Mouse (Mus musculus) midbrain, postnatal 0 days (tissue): ENCODE data around the gene Tmem53. TPM values are rescaled to one million over a fixed set of nuclear protein-coding genes. Genes with fewer than 3 reads are reported as not detected.

ENCODE experiments used
- ATAC-seq: fragments of 200-750 bp; cut with Nextera tagmentation; 2 replicates; pipeline ENCODE4 v1.8.0; 2017; ENCODE audit warnings: moderate number of reproducible peaks, mild to moderate bottlenecking, moderate TSS enrichment, moderate library complexity; ENCODE audit not compliant: low FRiP score
- DNase-seq: peaks from one replicate; pipeline ENCODE4 v3.0.0-alpha.2; 2015; ENCODE audit warnings: low spot score
- H3K27ac ChIP-seq: fragments of 300-500 bp; sonication (generic); 2 replicates; pipeline ENCODE4 v1.5.1; 2014; ENCODE audit warnings: low read depth, mild to moderate bottlenecking, low read length, mixed read lengths
- H3K27me3 ChIP-seq: fragments of 300-500 bp; sonication (generic); 2 replicates; pipeline ENCODE4 v1.6.1; 2014; ENCODE audit warnings: low read length, control low read depth, mixed read lengths; ENCODE audit not compliant: insufficient read depth
- H3K36me3 ChIP-seq: fragments of 300-500 bp; sonication (generic); 2 replicates; pipeline ENCODE4 v1.6.1; 2014; ENCODE audit warnings: low read length, control low read depth, mixed read lengths; ENCODE audit not compliant: insufficient read depth
- H3K4me1 ChIP-seq: fragments of 300-500 bp; sonication (generic); 2 replicates; pipeline ENCODE4 v1.6.1; 2014; ENCODE audit warnings: mild to moderate bottlenecking, control low read depth, antibody characterized with exemption, low read length, mixed read lengths; ENCODE audit not compliant: insufficient read depth
- H3K4me2 ChIP-seq: fragments of 300-500 bp; sonication (generic); 2 replicates; pipeline ENCODE4 v1.6.1; 2014; ENCODE audit warnings: low read depth, mild to moderate bottlenecking, low read length, mixed read lengths; ENCODE audit not compliant: poor library complexity, severe bottlenecking
- H3K4me3 ChIP-seq: fragments of 300-500 bp; sonication (generic); 2 replicates; pipeline ENCODE4 v1.5.1; 2014; ENCODE audit warnings: low read depth, mild to moderate bottlenecking, low read length, moderate library complexity
- H3K9ac ChIP-seq: fragments of 300-500 bp; sonication (generic); replicated peaks from 2 replicates; pipeline ENCODE4 v1.6.1; 2014; ENCODE audit warnings: mild to moderate bottlenecking, low read length, moderate library complexity, mixed read lengths; ENCODE audit not compliant: poor library complexity, severe bottlenecking
- H3K9me3 ChIP-seq: fragments of 300-500 bp; sonication (generic); 2 replicates; pipeline ENCODE4 v1.6.1; 2016; ENCODE audit warnings: low read length, control low read depth
- CTCF ChIP-seq: IDR thresholded peaks from 2 replicates; pipeline ENCODE4 v1.5.1; 2016; ENCODE audit warnings: antibody characterized with exemption, mild to moderate bottlenecking
- WGBS: fragments of 180-500 bp; shearing (Covaris S2); extraction: QIAGEN DNeasy Blood & Tissue Kit; methylation state at CpG from one replicate; pipeline ENCODE4 v1.1.7; 2014; 5-methylcytosine and 5-hydroxymethylcytosine counted together
- polyA plus RNA-seq: library from polyadenylated mRNA; unstranded; fragments of >200 nt; fragmentation: Nextera tagmentation; extraction: Ambion mirVana; gene quantifications from 2 replicates; pipeline ENCODE4 v1.2.1, GENCODE M21; 2015
- total RNA-seq: library from RNA; depleted of rRNA; stranded (reverse); fragments of >200 nt; gene quantifications from 2 replicates; pipeline ENCODE4 v1.2.3, GENCODE M21; 2014

Tmem53 gene
- total and polyA plus RNA-seq, 2 experiments from 2014 or later = 7.6 to 9.7 TPM

GRCm38 (mm10) chr4:117309427-117309826 is 57.7 kb downstream of the Tmem53 start:
- no peak overlapping the region for H3K4me3 ChIP-seq
- peak; percentile 32 for TF ChIP-seq CTCF
- WGBS = 84% methylated on average over 1 of the region's 1 CpGs
- H3K27me3 ChIP-seq = peaks cover 36% of the 10 kb centered on the region
- H3K27ac ChIP-seq = no peak overlapping the region
- ATAC-seq = no peak
- DNase-seq = no peak
- H3K4me2 ChIP-seq = no peak overlapping the region
- H3K4me1 ChIP-seq = no peaks in the 10 kb centered on the region; the same call in 1 of the 2 replicates
- no peaks in the 10 kb centered on the region for H3K36me3 ChIP-seq
- no peaks in the 10 kb centered on the region for H3K9me3 ChIP-seq
- no peak overlapping the region for H3K9ac ChIP-seq

DNA sequence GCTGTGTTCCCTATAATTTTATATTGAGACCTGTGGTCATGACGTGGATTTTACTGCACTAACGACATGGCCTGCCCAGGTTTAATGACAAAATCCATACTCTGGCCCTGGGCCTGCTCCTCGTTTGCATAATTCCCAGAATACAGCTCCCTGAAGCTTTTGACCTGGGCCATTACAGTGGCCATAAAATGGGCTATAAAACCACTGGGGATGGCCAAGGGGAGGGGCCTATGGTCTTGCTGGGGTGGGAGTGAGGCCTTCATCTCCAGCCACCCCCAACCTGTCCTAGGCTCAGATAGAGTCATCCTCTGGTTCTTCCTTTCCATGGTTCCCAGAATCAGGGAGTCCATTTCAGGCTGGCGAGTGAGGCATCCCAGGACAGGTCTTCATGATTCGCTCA is 60.1 kb downstream of the Tmem53 start:
- no peak overlapping the region for H3K4me3 ChIP-seq
- no peak for DNase-seq
- H3K9ac ChIP-seq = no peak overlapping the region
- 61% methylated on average over 5 of the region's 5 CpGs for WGBS
- ATAC-seq = no peak
- TF ChIP-seq CTCF = no peak
- H3K36me3 ChIP-seq = no peaks in the 10 kb centered on the region
- H3K4me2 ChIP-seq = no peak overlapping the region
- H3K27me3 ChIP-seq = peaks cover 16% of the 10 kb centered on the region
- no peak overlapping the region for H3K27ac ChIP-seq
- 0 out of 2 replicates have a peak, but pooled peaks cover under 1% of the 10 kb centered on the region for H3K4me1 ChIP-seq
- H3K9me3 ChIP-seq = no peaks in the 10 kb centered on the region

GRCm38 (mm10) chr4:117312416-117313084 is 60.8 kb downstream of the Tmem53 start:
- Histone ChIP-seq H3K36me3 (no peaks in the 10 kb centered on the region), H3K9me3 (no peaks in the 10 kb centered on the region), H3K4me3 (no peak overlapping the region), H3K9ac (no peak overlapping the region), H3K4me2 (no peak overlapping the region), H3K4me1 (0 out of 2 replicates have a peak, but pooled peaks cover 4% of the 10 kb centered on the region), H3K27ac (no peak overlapping the region), H3K27me3 (peaks cover 16% of the 10 kb centered on the region)
- no peak for ATAC-seq
- 9% methylated on average over 25 of the region's 26 CpGs for WGBS
- TF ChIP-seq CTCF = no peak
- no peak for DNase-seq

DNA sequence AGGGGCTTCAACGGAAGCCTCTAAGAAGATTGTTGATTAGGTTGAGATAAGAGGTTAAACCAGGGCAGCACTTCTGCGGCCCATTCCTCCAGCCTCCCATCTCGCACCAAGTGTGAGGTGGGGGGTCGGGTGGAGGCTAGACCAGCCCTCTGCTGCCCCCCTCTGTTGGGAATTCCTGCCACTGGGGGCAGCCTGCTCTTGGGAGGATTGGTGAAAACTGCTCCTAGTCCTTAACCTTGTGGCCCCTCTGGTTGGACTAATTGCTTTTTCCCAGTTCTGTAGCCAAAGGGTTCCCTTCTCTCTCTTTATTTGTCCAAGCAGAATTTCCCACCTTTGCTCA is 61.3 kb downstream of the Tmem53 start:
- Histone ChIP-seq H3K4me3 (no peak overlapping the region), H3K9me3 (no peaks in the 10 kb centered on the region), H3K27me3 (peaks cover 16% of the 10 kb centered on the region), H3K9ac (no peak overlapping the region), H3K4me2 (no peak overlapping the region), H3K27ac (no peak overlapping the region), H3K36me3 (no peaks in the 10 kb centered on the region), H3K4me1 (0 out of 2 replicates have a peak, but pooled peaks cover 4% of the 10 kb centered on the region)
- TF ChIP-seq CTCF = peak; percentile 59
- WGBS = 22% methylated on average over 4 of the region's 4 CpGs
- no peak for ATAC-seq
- DNase-seq = no peak

DNA sequence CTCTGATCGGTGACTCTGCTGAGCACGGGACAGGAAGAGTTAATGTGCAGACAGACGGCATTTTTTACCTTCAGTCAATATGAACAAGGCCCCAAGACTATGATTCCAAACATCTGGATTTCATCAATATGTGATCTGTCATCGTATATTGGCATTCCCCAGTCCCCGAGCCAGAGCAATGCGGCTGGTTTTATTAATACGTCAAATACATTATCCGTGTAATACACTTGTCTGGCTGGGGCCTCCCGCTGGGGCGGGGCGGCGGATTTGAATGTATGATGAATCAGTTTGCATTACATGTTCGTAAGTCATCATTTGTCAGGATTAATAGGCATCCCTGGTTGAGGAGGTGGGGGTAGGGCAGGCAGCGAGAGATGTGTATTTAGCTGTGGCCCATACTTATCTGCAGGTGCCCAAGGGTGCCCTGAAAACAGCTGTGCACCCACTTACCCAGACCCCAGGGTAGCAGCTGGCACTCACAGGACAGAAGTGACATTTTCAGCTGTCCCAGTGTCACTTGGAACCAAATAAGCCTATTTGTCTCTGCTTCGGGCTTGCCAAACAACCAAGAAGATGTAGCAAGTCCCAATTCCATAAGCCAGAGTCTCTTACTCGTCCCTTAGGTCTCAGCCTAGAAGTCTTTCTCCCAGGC is 63.2 kb downstream of the Tmem53 start:
- WGBS = 56% methylated on average over 16 of the region's 16 CpGs
- DNase-seq (no peak), ATAC-seq (no peak)
- H3K9ac ChIP-seq = no peak overlapping the region
- no peaks in the 10 kb centered on the region for H3K9me3 ChIP-seq
- H3K27me3 ChIP-seq = peaks cover 16% of the 10 kb centered on the region
- H3K4me2 ChIP-seq = no peak overlapping the region
- H3K27ac ChIP-seq = no peak overlapping the region
- H3K4me1 ChIP-seq = 0 out of 2 replicates have a peak, but pooled peaks cover 4% of the 10 kb centered on the region
- TF ChIP-seq CTCF = no peak
- H3K36me3 ChIP-seq = no peaks in the 10 kb centered on the region
- H3K4me3 ChIP-seq = no peak overlapping the region

DNA sequence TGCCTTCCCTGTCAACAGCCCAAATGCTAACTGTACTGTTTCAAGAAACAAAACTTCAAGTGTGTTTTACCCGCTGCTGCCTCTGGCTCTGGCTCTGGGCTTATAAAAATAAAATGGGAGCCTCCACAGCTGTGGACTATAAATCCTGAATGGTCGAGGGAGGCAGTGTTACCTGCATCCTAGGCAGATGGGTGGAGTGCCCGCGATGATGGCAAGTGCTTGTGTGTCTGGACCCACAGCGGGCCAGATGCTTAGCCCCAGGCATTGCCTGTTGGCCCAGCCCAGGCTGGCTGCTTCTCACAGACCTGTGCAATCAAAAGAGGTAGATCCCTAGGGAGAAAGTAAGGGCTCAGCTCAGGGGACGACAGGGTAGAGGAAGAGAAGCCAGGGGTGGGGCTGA is 65.0 kb downstream of the Tmem53 start:
- Histone ChIP-seq H3K4me3 (no peak overlapping the region), H3K4me2 (no peak overlapping the region), H3K27ac (no peak overlapping the region), H3K9me3 (no peaks in the 10 kb centered on the region), H3K27me3 (peaks cover 16% of the 10 kb centered on the region), H3K36me3 (no peaks in the 10 kb centered on the region), H3K4me1 (0 out of 2 replicates have a peak, but pooled peaks cover 4% of the 10 kb centered on the region), H3K9ac (no peak overlapping the region)
- TF ChIP-seq CTCF = no peak
- DNase-seq (no peak), ATAC-seq (no peak)
- WGBS = 46% methylated on average over 6 of the region's 6 CpGs
